Mouse (Mus musculus): Measurements from ENCODE around the gene Lce1g. TPM values are rescaled to one million over a fixed set of nuclear protein-coding genes. Genes with fewer than 3 reads are reported as not detected.

Lce1g gene
- polyA plus RNA-seq (2012; ENCODE audit: low replicate concordance) = not detected in 2 replicates

DNA sequence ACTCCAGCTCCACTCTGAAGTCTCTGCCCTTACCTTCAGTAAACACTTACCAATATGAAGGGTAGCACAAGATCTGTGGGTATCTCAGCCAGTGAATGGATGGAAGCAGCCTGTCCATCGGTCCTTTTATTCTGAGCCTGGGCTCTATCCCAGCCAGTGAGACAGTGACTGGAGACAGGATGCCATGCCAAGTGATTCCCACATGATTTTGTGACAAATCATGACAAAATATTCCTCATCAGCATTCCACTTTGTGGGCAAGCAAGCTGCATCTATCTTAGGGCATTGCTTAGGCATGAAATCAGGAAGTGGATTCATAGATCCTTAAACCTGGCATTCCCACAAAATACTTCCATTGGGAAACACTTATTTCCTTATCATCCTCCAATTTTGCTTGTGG is at the start of gene Lce1g:
Lce1g (minus strand) TSS at position 101 of the 400 bp plus-strand sequence.

DNA sequence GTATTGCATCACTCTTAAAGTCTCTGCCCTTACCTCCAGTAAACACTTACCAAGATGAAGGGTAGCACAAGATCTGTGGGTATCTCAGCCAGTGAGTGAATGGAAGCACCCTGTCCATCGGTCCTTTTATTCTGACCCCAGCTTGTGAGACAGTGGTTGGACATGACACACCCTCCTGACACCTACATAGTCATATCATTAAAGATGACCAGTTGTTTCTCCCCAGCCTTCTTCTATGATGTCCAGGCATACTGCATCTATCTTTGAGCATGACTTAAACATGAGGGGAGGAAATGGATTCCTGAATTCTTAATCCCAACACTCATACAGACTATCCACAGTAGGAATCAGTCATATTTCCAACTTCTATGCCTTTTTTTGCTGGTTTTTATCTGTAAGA is 38.3 kb upstream of the Lce1g start, which contains the start of gene Lce1j:
Lce1j (minus strand) TSS at position 101 of the 400 bp plus-strand sequence.

DNA sequence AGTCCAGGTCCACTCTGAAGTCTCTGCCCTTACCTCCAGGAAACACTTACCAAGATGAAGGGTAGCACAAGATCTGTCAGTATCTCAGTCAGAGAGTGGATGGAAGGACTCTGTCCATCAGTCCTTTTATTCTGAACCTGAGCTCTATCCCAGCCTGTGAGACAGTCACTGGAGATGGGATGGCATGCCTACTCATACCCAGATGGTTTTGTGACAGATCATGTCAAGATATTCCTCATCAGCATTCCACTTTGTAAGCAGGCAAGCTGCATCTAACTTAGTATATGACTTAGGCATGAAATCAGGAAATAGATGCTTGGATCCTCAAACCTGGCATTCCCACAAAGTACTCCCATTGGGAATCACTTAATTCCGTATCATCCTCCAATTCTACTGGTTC is 26.7 kb upstream of the Lce1g start, which contains the start of gene Lce1i:
Lce1i (minus strand) TSS at position 101 of the 400 bp plus-strand sequence.

DNA sequence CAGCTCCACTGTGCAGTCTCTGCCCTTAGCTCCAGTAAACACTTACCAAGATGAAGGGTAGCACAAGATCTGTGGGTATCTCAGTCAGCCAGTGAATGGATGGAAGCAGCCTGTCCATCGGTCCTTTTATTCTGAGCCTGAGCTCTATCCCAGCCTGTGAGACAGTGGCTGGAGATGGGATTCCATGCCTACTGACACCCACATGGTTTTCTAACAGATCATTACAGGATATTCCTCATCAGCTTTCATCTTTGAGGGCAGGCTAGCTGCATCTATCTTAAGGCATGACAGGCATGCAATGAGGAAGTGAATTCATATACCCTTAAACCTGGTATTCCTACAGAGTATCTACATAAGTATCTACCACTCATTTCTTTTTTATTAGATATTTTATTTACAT is 12.8 kb upstream of the Lce1g start, which contains the start of gene Lce1h:
Lce1h (minus strand) TSS at position 101 of the 400 bp plus-strand sequence.

DNA sequence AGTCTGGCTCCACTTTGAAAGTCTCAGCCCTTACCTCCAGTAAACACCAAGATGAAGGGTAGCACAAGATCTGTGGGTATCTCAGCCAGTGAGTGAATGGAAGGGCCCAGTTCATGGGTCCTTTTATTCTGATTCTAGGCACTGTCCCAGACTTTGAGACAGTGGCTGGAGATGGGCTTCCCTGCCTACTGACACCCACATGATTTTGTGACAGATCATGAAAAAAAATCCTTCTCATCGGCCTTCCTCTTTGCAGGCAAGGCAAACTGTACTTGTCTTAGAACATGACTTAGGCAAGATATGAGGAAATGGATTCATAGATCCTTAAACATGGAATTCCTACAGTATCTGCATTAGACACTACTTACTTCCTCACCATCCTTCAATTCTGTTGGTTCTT is 13.1 kb downstream of the Lce1g start, which contains the start of gene Gm38119:
Gm38119 (minus strand) TSS at position 101 of the 400 bp plus-strand sequence.

DNA sequence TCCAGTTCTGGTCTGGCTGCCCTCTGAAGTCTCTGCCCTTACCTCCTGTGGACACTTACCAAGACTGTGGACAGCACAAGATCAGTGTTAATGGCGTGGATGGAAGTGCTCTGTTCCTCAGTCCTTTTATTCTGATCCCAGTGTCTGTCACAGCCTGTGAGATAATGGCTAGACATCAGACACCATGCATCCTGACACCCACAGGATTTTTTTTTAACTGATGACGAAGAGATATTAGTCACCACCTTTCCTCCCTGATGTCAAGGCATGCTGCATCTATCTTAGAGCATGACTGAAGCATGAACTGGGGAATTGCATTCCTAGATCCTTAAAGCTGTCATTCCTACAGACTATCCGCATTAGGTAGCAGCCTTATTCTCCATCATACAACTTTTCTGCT is 31.9 kb downstream of the Lce1g start, which contains the start of gene Lce1f:
Lce1f (minus strand) TSS at position 101 of the 400 bp plus-strand sequence.

DNA sequence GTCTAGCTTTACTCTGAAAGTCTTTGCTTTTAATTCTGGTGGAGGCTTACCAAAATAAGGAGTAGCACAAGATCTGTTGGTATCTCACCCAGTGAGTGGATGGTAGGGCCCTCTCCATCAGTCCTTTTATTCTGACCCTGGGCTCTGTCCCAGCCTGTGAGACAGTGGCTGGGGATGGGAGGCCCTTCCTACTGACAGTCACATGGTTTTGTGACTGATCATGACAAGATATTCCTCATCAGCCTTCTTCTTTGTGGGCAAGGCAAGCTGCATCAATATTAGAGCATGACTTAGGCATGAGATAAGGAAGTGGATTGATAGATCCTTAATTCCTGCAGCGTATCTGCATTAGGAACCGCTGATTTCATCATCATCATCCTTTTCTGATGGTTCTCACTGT is 43.2 kb downstream of the Lce1g start, which contains the start of gene Lce1e:
Lce1e (minus strand) TSS at position 101 of the 400 bp plus-strand sequence.

Other genes starting within 250 kb of the Lce1g start
- not detected in 2 replicates for gene 2310046K23Rik, start 217.8 kb downstream of the Lce1g start, polyA plus RNA-seq (2012; ENCODE audit: low replicate concordance)
- gene Ivl, start 178.6 kb downstream of the Lce1g start, polyA plus RNA-seq (2012; ENCODE audit: low replicate concordance) = not detected in 2 replicates
- not detected in 2 replicates for gene Smcp, start 163.3 kb downstream of the Lce1g start, polyA plus RNA-seq (2012; ENCODE audit: low replicate concordance)
- gene 2210017I01Rik, start 144.8 kb downstream of the Lce1g start, polyA plus RNA-seq (2012; ENCODE audit: low replicate concordance) = not detected in 2 replicates
- not detected in 2 replicates for gene Lce6a, start 130.7 kb downstream of the Lce1g start, polyA plus RNA-seq (2012; ENCODE audit: low replicate concordance)
- not detected in 2 replicates for gene Lce1a1, start 104.0 kb downstream of the Lce1g start, polyA plus RNA-seq (2012; ENCODE audit: low replicate concordance)
- gene Lce1b, start 95.4 kb downstream of the Lce1g start, polyA plus RNA-seq (2012; ENCODE audit: low replicate concordance) = not detected in 2 replicates
- not detected in 2 replicates for gene Lce1a2, start 82.0 kb downstream of the Lce1g start, polyA plus RNA-seq (2012; ENCODE audit: low replicate concordance)
- not detected in 2 replicates for gene Lce1c, start 73.1 kb downstream of the Lce1g start, polyA plus RNA-seq (2012; ENCODE audit: low replicate concordance)
- gene Lce1d, start 65.1 kb downstream of the Lce1g start, polyA plus RNA-seq (2012; ENCODE audit: low replicate concordance) = not detected in 2 replicates
- not detected in 2 replicates for gene Lce1e, start 43.3 kb downstream of the Lce1g start, polyA plus RNA-seq (2012; ENCODE audit: low replicate concordance)
- gene Lce1f, start 32.0 kb downstream of the Lce1g start, polyA plus RNA-seq (2012; ENCODE audit: low replicate concordance) = not detected in 2 replicates
- gene Gm38119, start 13.2 kb downstream of the Lce1g start, polyA plus RNA-seq (2012; ENCODE audit: low replicate concordance) = not detected in 2 replicates
- gene Lce1h, start 12.7 kb upstream of the Lce1g start, polyA plus RNA-seq (2012; ENCODE audit: low replicate concordance) = not detected in 2 replicates
- gene Lce1i, start 26.6 kb upstream of the Lce1g start, polyA plus RNA-seq (2012; ENCODE audit: low replicate concordance) = not detected in 2 replicates
- not detected in 2 replicates for gene Lce1j, start 38.2 kb upstream of the Lce1g start, polyA plus RNA-seq (2012; ENCODE audit: low replicate concordance)
- not detected in 2 replicates for gene Lce1k, start 55.6 kb upstream of the Lce1g start, polyA plus RNA-seq (2012; ENCODE audit: low replicate concordance)
- not detected in 2 replicates for gene Kprp, start 74.9 kb upstream of the Lce1g start, polyA plus RNA-seq (2012; ENCODE audit: low replicate concordance)
- not detected in 2 replicates for gene Lce1l, start 98.9 kb upstream of the Lce1g start, polyA plus RNA-seq (2012; ENCODE audit: low replicate concordance)
- gene 2310050C09Rik, start 117.9 kb upstream of the Lce1g start, polyA plus RNA-seq (2012; ENCODE audit: low replicate concordance) = not detected in 2 replicates
- gene Lce3a, start 173.9 kb upstream of the Lce1g start, polyA plus RNA-seq (2012; ENCODE audit: low replicate concordance) = not detected in 2 replicates
- gene Lce3b, start 180.6 kb upstream of the Lce1g start, polyA plus RNA-seq (2012; ENCODE audit: low replicate concordance) = not detected in 2 replicates
- gene Lce3c, start 192.1 kb upstream of the Lce1g start, polyA plus RNA-seq (2012; ENCODE audit: low replicate concordance) = not detected in 2 replicates
- not detected in 2 replicates for gene Lce3d, start 205.1 kb upstream of the Lce1g start, polyA plus RNA-seq (2012; ENCODE audit: low replicate concordance)
- not detected in 2 replicates for gene Lce3e, start 214.7 kb upstream of the Lce1g start, polyA plus RNA-seq (2012; ENCODE audit: low replicate concordance)
- gene Lce3f, start 239.9 kb upstream of the Lce1g start, polyA plus RNA-seq (2012; ENCODE audit: low replicate concordance) = not detected in 2 replicates

All from hematopoietic multipotent progenitor cell, adult 10-12 weeks (in vitro differentiated cells).